Mouse (Mus musculus): ENCODE measurements around the gene Impad1. TPM values are rescaled to one million over a fixed set of nuclear protein-coding genes. Genes with fewer than 3 reads are reported as not detected.

The Impad1 gene
- polyA plus RNA-seq (2015; fragmentation: Nextera tagmentation; extraction: Ambion mirVana), result 38.5 and 41.6 TPM in 2 replicates

DNA sequence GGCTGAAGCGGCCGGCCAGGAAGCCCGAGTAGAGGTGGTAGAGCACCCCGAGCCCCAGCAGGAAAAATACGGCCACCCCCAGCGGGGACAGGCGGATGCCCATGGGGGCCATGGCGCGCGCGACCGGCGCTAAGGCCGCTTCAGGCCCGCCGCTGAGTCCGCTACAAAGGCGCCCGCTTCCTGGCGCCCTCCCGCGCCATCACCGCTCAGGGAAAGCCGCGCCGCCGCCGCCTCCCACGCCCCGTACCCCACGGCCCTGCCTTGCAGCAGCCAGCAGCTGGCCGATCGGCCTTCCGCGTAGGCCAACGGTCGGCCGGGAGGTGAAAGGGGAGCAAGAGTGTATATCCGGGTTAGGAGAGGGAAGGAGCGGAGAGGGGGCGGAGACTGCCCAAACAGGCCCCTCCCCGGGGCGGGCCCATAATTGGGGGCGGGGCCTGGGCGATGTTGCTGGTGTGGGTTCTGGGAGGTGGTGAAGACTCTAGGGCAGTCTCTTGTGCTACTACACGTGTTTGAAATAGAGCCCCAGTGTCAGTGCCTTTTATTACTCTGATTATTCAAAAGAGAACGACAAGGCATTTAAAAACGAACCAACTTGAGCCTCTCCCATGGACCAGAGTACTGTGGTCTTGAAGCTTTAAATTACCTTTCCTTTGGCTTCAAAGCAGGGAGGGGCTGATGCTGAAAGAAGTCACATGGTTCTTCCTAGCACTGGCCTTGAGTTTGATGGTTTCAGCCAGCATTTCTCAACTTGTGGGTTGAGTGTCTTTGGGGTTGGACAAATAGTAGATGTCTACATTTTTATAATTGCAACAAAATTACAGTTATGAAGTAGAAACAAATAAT is at the start of gene Impad1:
TSS of gene Impad1 (minus strand) at position 364 of the 843 bp plus-strand sequence.
- 0 out of 2 replicates have a peak, but pooled peaks cover 4% of the 10 kb centered on the region for H3K36me3 ChIP-seq
- under 1% methylated on average over 48 of the region's 48 CpGs for WGBS
- H3K4me3 ChIP-seq (replicated peaks), result peak within 1 kb of the TSS; percentile 84
- H3K27me3 ChIP-seq (replicated peaks), result no peaks in the 10 kb centered on the region
- no peaks in the 10 kb centered on the region for H3K4me1 ChIP-seq
- peak within 1 kb of the TSS; percentile 60 for H3K4me2 ChIP-seq
- no peaks in the 10 kb centered on the region for H3K9me3 ChIP-seq
- peak within 1 kb of the TSS; percentile 84 for H3K9ac ChIP-seq
- peak within 1 kb of the TSS; percentile 87 for H3K27ac ChIP-seq
- ATAC-seq (ENCODE audit: insufficient read depth, low FRiP score, low read depth), result peak; percentile 94

DNA sequence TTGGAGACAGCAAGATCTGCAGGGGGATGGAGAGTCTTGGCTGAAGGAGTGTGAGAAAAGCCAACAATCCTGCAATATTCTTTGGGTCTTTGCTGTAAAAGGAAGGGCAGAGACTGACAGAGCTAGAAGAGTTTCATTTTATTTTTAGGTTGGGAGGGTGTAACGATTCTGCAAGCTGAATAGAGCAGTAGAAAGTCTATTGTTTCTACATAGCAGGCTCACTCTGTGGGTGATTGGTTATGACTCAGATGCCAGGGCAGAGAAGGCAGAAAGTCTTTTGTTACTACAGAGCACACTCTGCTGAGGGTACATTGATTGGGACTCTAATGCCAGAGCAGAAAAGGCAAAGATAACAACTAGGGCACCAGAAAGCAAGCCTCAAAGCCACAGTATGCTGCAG is 47.0 kb upstream of the Impad1 start:
- no peak overlapping the region for H3K27ac ChIP-seq
- WGBS, result 41% methylated on average over 1 of the region's 1 CpGs
- no peak for ATAC-seq (ENCODE audit: insufficient read depth, low FRiP score, low read depth)
- H3K4me1 ChIP-seq, result no peaks in the 10 kb centered on the region
- H3K9me3 ChIP-seq, result no peaks in the 10 kb centered on the region
- H3K4me3 ChIP-seq (replicated peaks), result no peak overlapping the region
- H3K27me3 ChIP-seq (replicated peaks), result no peaks in the 10 kb centered on the region
- H3K36me3 ChIP-seq, result no peaks in the 10 kb centered on the region
- no peak overlapping the region for H3K4me2 ChIP-seq
- no peak overlapping the region for H3K9ac ChIP-seq

DNA sequence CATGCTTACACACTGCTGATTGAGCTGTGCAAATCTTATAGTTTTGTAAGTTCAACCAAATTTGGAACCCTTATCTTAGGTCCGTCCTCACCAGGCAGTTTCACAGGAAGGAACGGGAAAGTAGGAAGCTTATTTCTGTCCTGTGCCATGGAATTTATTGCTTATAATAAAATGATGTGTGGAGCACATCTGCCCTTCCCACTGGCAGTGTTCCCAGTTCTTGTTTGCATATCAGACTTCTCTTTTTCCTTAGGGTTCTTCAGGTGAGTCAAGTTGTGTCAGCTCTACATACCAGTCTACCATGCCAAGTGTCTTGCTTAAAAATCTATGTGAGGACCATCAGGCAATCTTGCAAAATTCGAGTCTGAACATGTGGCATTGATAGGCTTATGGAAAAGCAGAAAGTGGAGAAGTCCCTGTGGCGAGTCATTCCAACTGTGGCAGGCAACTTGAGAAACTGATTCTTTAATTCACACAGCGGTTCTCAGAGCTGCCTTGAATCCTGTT is 40.7 kb upstream of the Impad1 start:
- 61% methylated on average over 5 of the region's 5 CpGs for WGBS
- Histone ChIP-seq H3K4me1 (no peaks in the 10 kb centered on the region), H3K4me3 (replicated peaks) (no peak overlapping the region), H3K9me3 (no peaks in the 10 kb centered on the region), H3K9ac (no peak overlapping the region), H3K4me2 (no peak overlapping the region), H3K27ac (no peak overlapping the region), H3K36me3 (no peaks in the 10 kb centered on the region), H3K27me3 (replicated peaks) (no peaks in the 10 kb centered on the region)
- ATAC-seq (ENCODE audit: insufficient read depth, low FRiP score, low read depth), result no peak

DNA sequence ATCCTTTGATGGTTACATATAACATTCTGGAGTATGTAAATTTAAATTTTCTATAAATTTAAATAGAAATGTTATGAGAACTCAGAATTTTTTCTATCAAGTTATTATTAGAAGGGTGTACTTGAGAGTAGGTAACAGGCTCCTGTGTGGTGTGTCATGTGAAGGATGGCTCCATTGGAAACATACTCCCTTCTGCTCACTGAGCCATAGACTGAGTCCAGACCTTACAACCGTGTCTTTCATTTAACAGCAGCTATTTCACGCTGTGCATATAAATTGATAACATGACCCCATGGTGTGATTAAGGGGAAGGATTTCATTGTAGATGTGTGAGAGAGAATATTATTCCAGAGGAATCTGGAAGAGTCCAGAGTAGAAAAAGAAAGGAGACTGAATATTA is 35.0 kb upstream of the Impad1 start:
- no peak for ATAC-seq (ENCODE audit: insufficient read depth, low FRiP score, low read depth)
- WGBS, result 73% methylated on average over 2 of the region's 2 CpGs
- no peak overlapping the region for H3K4me2 ChIP-seq
- H3K36me3 ChIP-seq, result no peaks in the 10 kb centered on the region
- H3K9ac ChIP-seq, result no peak overlapping the region
- H3K27ac ChIP-seq, result no peak overlapping the region
- no peaks in the 10 kb centered on the region for H3K27me3 ChIP-seq (replicated peaks)
- no peak overlapping the region for H3K4me3 ChIP-seq (replicated peaks)
- no peaks in the 10 kb centered on the region for H3K9me3 ChIP-seq
- H3K4me1 ChIP-seq, result no peaks in the 10 kb centered on the region

DNA sequence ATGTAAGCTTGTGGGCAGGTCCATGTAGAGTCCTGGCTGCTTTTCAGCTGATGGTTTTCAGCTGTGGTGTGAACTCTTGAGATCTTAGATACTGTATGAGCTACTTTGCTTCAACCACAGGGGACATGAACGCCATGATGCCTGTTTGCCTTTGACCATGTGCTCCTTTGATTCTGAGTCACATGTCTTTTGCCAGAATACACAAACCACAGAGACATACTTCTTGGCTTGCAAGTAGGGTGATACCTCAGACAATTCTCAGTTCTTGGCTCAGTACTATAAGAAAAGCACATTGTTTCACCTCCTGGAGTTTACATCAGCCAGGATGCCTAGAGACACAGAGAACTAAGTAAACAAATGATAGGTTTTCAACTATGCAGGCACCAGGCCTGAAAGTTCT is 29.0 kb upstream of the Impad1 start:
- Histone ChIP-seq H3K4me2 (no peak overlapping the region), H3K9me3 (no peaks in the 10 kb centered on the region), H3K36me3 (no peaks in the 10 kb centered on the region), H3K4me1 (no peaks in the 10 kb centered on the region), H3K27me3 (replicated peaks) (no peaks in the 10 kb centered on the region), H3K4me3 (replicated peaks) (no peak overlapping the region), H3K9ac (no peak overlapping the region), H3K27ac (no peak overlapping the region)
- ATAC-seq (ENCODE audit: insufficient read depth, low FRiP score, low read depth), result no peak
- 59% methylated on average over 1 of the region's 1 CpGs for WGBS

DNA sequence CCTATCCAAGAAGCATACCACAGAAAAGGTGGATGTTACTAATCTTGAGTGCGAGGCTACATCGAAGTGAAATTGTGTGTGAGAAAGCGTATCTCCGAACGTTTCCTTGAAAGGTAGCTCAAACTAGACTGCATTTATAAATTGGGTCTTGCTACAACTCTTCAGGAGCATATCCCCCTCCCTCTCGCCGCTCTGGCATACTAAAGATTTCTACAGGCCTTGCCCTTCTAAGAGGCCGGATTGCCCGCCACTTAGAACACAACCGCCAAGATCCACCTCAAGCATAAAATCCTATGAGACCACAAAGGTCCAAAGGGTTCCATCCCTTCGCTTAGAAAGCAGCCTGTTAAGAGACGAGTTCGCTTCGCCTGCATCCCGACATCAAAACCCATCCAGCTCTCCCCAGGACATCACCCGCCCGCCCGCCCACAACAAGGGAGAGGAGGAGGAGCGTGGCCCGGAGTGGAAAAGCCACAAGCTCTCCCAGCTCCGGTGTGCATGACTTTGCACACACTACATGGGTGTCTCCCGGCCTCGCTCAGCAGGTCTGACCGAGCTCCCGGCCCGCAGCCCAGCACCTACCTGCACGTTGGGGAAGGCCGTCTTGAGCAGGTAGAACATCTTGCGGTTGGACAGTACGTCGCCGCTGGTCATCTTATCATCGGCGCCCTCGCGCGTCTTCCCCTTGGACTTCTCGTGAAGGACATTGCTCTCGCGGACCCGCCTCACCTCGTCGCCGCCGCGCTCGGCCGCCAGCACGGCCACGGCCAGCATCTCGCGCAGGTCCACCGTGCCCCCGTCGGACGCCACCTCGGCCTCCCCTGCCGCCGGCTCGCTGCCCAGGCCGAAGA is 789 bp downstream of the Impad1 start:
- Histone ChIP-seq H3K27ac (peak overlapping the region; percentile 87), H3K4me3 (replicated peaks) (peak overlapping the region; percentile 84), H3K36me3 (peaks cover 4% of the 10 kb centered on the region; the same call in 1 of the 2 replicates), H3K9me3 (no peaks in the 10 kb centered on the region), H3K4me2 (peak overlapping the region; percentile 60), H3K9ac (peak overlapping the region; percentile 84), H3K27me3 (replicated peaks) (no peaks in the 10 kb centered on the region), H3K4me1 (no peaks in the 10 kb centered on the region)
- peak; percentile 83 for ATAC-seq (ENCODE audit: insufficient read depth, low FRiP score, low read depth)
- WGBS, result under 1% methylated on average over 60 of the region's 61 CpGs

DNA sequence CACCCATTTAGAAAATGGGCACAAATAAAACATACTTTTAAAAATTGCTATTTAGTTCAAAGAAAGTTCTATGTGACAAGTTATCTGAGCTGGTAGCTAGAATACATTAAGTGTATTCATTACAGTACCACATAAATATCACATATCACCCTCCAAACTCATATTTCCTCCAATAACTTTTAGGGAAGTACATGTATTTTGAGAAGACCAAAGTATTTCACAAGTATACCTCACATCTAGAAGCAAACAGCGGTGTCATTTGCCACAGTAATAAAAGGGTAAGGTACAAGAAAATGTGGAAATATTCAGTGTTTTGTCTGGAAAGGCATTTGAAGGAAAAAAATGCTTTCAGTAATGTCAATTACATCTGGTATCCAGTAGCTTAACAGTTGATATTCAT is 2.0 kb downstream of the Impad1 start:
- no peaks in the 10 kb centered on the region for H3K4me1 ChIP-seq
- H3K4me2 ChIP-seq, result peak overlapping the region; percentile 60
- no peak for ATAC-seq (ENCODE audit: insufficient read depth, low FRiP score, low read depth)
- H3K27me3 ChIP-seq (replicated peaks), result no peaks in the 10 kb centered on the region
- no peaks in the 10 kb centered on the region for H3K9me3 ChIP-seq
- H3K4me3 ChIP-seq (replicated peaks), result peak overlapping the region; percentile 84; the same call in 1 of the 2 replicates
- WGBS, result 81% methylated on average over 1 of the region's 1 CpGs
- no peak overlapping the region for H3K27ac ChIP-seq
- H3K36me3 ChIP-seq, result peaks cover 4% of the 10 kb centered on the region; the same call in 1 of the 2 replicates
- H3K9ac ChIP-seq, result no peak overlapping the region

DNA sequence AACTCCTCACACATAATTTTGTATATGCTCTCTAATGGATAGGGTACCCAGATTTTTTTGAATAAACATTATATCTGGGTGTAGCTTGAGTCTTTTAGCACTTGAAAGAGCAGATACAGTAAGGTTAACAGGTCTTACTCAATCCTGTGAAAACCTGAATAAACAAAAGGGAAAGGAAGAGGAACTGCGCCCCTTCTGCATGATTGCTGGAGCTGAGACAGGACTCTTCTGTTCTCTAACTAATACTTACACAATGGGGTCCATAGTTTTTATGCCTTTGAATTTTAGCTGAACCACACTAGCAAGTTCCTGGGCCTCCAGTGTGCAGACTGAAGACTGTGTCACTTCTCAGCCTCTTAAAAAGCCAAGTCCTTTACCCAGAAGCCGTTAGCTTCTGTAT is 8.0 kb downstream of the Impad1 start:
- no peaks in the 10 kb centered on the region; the same call in 1 of the 2 replicates for H3K4me1 ChIP-seq
- H3K4me2 ChIP-seq, result no peak overlapping the region
- 80% methylated on average over 2 of the region's 2 CpGs for WGBS
- H3K9ac ChIP-seq, result no peak overlapping the region
- no peaks in the 10 kb centered on the region for H3K27me3 ChIP-seq (replicated peaks)
- H3K36me3 ChIP-seq, result peaks cover 6% of the 10 kb centered on the region; the same call in 1 of the 2 replicates
- no peak overlapping the region for H3K4me3 ChIP-seq (replicated peaks)
- H3K27ac ChIP-seq, result no peak overlapping the region
- H3K9me3 ChIP-seq, result no peaks in the 10 kb centered on the region
- ATAC-seq (ENCODE audit: insufficient read depth, low FRiP score, low read depth), result no peak

DNA sequence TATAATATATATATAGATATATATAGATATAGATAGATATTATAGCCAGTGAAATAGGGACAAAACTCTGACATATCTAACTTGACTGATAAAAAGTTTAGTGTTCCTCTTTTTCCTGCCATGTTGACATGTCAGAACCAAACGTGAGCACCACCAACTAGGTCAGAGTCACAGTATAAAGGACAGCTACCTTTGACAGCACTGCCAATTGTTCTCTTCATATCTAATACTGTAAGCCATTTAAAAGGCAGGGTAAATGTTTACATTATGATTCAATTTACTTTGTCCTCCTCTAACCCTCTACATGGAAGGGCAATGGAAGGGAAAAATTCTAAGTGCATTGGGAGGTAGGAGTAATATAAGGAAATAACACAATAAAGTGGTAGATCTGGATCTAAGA is 8.8 kb downstream of the Impad1 start:
- Histone ChIP-seq H3K27ac (no peak overlapping the region), H3K27me3 (replicated peaks) (no peaks in the 10 kb centered on the region), H3K4me3 (replicated peaks) (no peak overlapping the region), H3K4me1 (no peaks in the 10 kb centered on the region; the same call in 1 of the 2 replicates), H3K4me2 (no peak overlapping the region), H3K9ac (no peak overlapping the region), H3K36me3 (peaks cover 6% of the 10 kb centered on the region; the same call in 1 of the 2 replicates), H3K9me3 (no peaks in the 10 kb centered on the region)
- WGBS, result 24% methylated on average over 1 of the region's 1 CpGs
- peak; percentile 44; the same call in 1 of the 2 replicates for ATAC-seq (ENCODE audit: insufficient read depth, low FRiP score, low read depth)

DNA sequence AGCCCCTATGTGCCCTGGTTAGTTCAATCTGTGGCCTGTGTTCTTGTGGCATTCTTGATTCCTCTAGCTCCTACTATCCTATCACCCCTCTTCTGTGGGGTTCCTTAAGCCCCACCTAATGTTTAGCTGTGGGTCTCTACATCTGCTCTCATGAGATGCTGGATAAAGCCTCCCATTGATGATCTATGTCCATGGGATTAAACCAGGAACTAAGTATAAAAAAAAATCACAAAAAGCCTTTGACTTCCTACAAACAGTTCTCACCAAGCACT is 9.5 kb downstream of the Impad1 start:
- no peaks in the 10 kb centered on the region; the same call in 1 of the 2 replicates for H3K4me1 ChIP-seq
- no peak overlapping the region for H3K4me3 ChIP-seq (replicated peaks)
- H3K9ac ChIP-seq, result no peak overlapping the region
- peaks cover 6% of the 10 kb centered on the region; the same call in 1 of the 2 replicates for H3K36me3 ChIP-seq
- H3K27ac ChIP-seq, result no peak overlapping the region
- H3K4me2 ChIP-seq, result no peak overlapping the region
- H3K27me3 ChIP-seq (replicated peaks), result no peaks in the 10 kb centered on the region
- ATAC-seq (ENCODE audit: insufficient read depth, low FRiP score, low read depth), result no peak
- no peaks in the 10 kb centered on the region for H3K9me3 ChIP-seq

DNA sequence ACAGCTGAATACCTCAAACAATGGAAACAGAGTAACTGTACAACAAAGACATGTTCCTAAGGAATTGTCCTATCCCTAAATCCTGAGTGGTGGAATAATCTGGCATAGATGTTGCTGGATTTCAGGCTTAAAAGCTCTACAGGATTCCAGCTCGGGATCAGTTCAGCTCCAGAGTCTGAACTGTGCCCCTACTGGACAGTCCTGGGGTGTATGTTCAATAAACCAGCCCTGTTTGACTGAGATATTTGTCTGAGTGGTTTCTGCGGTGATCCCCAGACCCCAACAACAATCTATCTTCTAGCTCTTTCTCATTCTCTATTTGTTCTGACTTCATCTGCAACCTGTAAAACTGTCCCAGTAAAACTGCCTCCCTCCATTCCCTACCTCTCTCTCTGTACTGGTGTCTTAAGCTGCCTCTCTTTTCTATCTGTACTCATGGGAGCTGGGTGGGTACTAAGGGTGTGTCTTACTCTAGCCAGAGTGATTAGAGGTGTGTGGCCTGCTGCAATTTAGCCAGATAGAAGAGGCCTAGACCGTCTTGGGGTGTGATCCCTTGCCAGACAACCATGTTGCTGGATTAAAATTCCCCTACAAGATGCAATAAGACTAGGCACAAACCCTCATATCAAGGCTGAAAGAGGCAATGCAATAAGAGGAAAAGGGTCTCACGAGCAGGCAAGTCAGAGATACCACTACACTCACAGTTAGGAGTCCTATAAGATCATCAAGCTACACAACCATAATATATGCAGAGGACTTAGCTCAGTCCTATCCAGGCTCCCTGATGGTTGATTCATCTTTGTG is 10.1 kb downstream of the Impad1 start:
- no peak overlapping the region for H3K27ac ChIP-seq
- no peaks in the 10 kb centered on the region; the same call in 1 of the 2 replicates for H3K4me1 ChIP-seq
- H3K9ac ChIP-seq, result no peak overlapping the region
- H3K4me3 ChIP-seq (replicated peaks), result no peak overlapping the region
- no peaks in the 10 kb centered on the region for H3K9me3 ChIP-seq
- peaks cover 6% of the 10 kb centered on the region; the same call in 1 of the 2 replicates for H3K36me3 ChIP-seq
- no peak overlapping the region for H3K4me2 ChIP-seq
- peak; percentile 94 for ATAC-seq (ENCODE audit: insufficient read depth, low FRiP score, low read depth)
- 92% methylated on average over 4 of the region's 4 CpGs for WGBS
- H3K27me3 ChIP-seq (replicated peaks), result no peaks in the 10 kb centered on the region

Measured in stomach, embryonic 15.5 days (tissue).